Mouse (Mus musculus) cortical plate, adult 2 months (tissue): ENCODE data around the gene Rorc. TPM values are rescaled to one million over a fixed set of nuclear protein-coding genes. Genes with fewer than 3 reads are reported as not detected.

Source experiments
- H3K27ac ChIP-seq: fragments of 200-500 bp; 2 replicates; pipeline ENCODE4 v1.5.1; 2012; ENCODE audit warnings: low read length, control low read depth, inconsistent platforms; ENCODE audit not compliant: insufficient read depth
- H3K4me1 ChIP-seq: fragments of 200-500 bp; 2 replicates; pipeline ENCODE4 v1.6.1; 2011; ENCODE audit warnings: low read length; ENCODE audit not compliant: control insufficient read depth, insufficient read depth
- H3K4me3 ChIP-seq: fragments of 200-500 bp; 2 replicates; pipeline ENCODE4 v1.5.1; 2011; ENCODE audit warnings: mild to moderate bottlenecking, low read length, control low read depth; ENCODE audit not compliant: insufficient read depth
- CTCF ChIP-seq: fragments of 200-500 bp; IDR thresholded peaks from 2 replicates; pipeline ENCODE4 v1.5.1; 2011; ENCODE audit warnings: mild to moderate bottlenecking, control low read depth, low read length; ENCODE audit not compliant: insufficient read depth; ENCODE audit errors: extremely low read depth
- POLR2A ChIP-seq: fragments of 200-500 bp; IDR thresholded peaks from 2 replicates; pipeline ENCODE4 v1.6.1; 2011; ENCODE audit warnings: mild to moderate bottlenecking, low read length, control low read depth; ENCODE audit not compliant: insufficient read depth; ENCODE audit errors: extremely low read depth
- polyA plus RNA-seq: library from polyadenylated mRNA; depleted of rRNA; stranded (reverse); fragments of >200 nt; gene quantifications from 2 replicates; pipeline ENCODE4 v1.2.3, GENCODE M21; 2012

The Rorc gene
- polyA plus RNA-seq, 1 experiment, result 2.0 TPM

DNA sequence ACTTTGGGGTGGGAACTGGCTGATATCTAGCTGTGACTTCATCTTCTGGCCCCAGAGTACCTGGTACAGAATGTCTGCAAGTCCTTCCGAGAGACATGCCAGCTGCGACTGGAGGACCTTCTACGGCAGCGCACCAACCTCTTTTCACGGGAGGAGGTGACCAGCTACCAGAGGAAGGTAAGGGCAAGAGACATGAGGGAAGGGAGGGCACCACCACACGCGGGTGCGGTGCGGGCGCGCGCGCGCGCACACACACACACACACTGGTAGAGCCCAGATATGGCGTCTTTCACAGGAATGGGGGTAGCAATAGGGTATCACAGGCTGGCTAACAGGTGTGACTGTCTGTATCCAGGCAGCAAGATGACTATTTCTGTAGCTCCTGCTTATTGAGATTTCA, 16.8 kb downstream of the Rorc start:
- Histone ChIP-seq H3K4me1 (no peaks in the 10 kb centered on the region), H3K27ac (no peak overlapping the region), H3K4me3 (no peak overlapping the region)
- TF ChIP-seq POLR2A, result no peak
- TF ChIP-seq CTCF, result no peak

DNA sequence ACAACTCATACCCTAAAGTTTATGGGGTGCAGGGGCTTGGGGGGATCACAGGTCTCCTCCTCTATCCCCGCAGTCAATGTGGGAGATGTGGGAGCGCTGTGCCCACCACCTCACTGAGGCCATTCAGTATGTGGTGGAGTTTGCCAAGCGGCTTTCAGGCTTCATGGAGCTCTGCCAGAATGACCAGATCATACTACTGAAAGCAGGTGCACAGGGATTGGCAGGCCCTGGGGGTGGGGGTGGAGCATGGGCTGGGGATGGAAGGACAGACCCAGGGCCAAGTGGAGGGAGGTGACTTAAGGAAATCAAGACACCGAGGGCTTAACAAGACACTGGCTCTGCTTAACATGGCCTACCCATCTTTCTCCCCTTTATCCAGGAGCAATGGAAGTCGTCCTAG, 18.4 kb downstream of the Rorc start:
- Histone ChIP-seq H3K4me1 (no peaks in the 10 kb centered on the region), H3K4me3 (no peak overlapping the region), H3K27ac (no peak overlapping the region)
- TF ChIP-seq CTCF (no peak), POLR2A (no peak)

GRCm38 (mm10) chr3:94392128-94392527, 19.5 kb downstream of the Rorc start:
- H3K27ac ChIP-seq, result no peak overlapping the region
- no peak overlapping the region for H3K4me3 ChIP-seq
- TF ChIP-seq CTCF, result no peak
- TF ChIP-seq POLR2A, result no peak
- H3K4me1 ChIP-seq, result no peaks in the 10 kb centered on the region

DNA sequence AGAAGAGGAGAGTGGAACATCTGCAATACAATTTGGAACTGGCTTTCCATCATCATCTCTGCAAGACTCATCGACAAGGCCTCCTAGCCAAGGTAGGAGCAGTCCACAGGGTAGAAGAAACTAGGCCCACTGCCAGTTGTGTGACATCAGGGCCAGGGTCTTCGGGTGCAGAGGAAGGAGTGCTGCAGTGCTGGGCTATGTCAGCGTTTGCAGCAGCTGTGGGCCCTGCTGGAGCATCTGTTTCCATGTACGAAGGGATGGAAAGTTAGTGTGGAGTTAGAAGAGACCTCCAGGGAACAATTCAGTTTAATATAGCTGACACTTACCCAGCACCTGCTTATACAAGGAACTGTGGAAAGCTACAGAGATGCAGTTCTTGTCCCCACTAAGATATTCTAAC, 20.5 kb downstream of the Rorc start:
- Histone ChIP-seq H3K4me3 (no peak overlapping the region), H3K27ac (no peak overlapping the region), H3K4me1 (no peaks in the 10 kb centered on the region)
- TF ChIP-seq CTCF (no peak), POLR2A (no peak)

- H3K4me3 ChIP-seq, result no peak overlapping the region
- H3K27ac ChIP-seq, result no peak overlapping the region
- TF ChIP-seq CTCF (no peak), POLR2A (no peak)
- peaks cover 2% of the 10 kb centered on the region; the same call in 1 of the 2 replicates for H3K4me1 ChIP-seq
These were observed 23.7 kb downstream of the Rorc start for GRCm38 (mm10) chr3:94396336-94396735.

- H3K27ac ChIP-seq, result no peak overlapping the region
- H3K4me1 ChIP-seq, result peaks cover 2% of the 10 kb centered on the region; the same call in 1 of the 2 replicates
- H3K4me3 ChIP-seq, result no peak overlapping the region
- TF ChIP-seq CTCF (no peak), POLR2A (no peak)
These were observed 24.3 kb downstream of the Rorc start for GRCm38 (mm10) chr3:94396851-94397250.

GRCm38 (mm10) chr3:94398217-94398616, 25.6 kb downstream of the Rorc start, which contains the start of gene Lingo4:
Gene Lingo4, plus strand, starts transcription at chr3:94398517.
- TF ChIP-seq CTCF (no peak), POLR2A (no peak)
- peak within 1 kb of the TSS; percentile 10; the same call in 1 of the 2 replicates for H3K4me3 ChIP-seq
- H3K27ac ChIP-seq, result no peak within 1 kb of the TSS
- peaks cover 2% of the 10 kb centered on the region; the same call in 1 of the 2 replicates for H3K4me1 ChIP-seq

- no peak for TF ChIP-seq POLR2A
- no peak for TF ChIP-seq CTCF
- peaks cover 5% of the 10 kb centered on the region for H3K4me1 ChIP-seq
- H3K27ac ChIP-seq, result no peak overlapping the region
- peak overlapping the region; percentile 10; the same call in 1 of the 2 replicates for H3K4me3 ChIP-seq
These were observed 26.4 kb downstream of the Rorc start for GRCm38 (mm10) chr3:94398943-94399481.

- H3K27ac ChIP-seq, result no peak overlapping the region
- H3K4me3 ChIP-seq, result peak overlapping the region; percentile 10; the same call in 1 of the 2 replicates
- peaks cover 9% of the 10 kb centered on the region for H3K4me1 ChIP-seq
- TF ChIP-seq POLR2A (no peak), CTCF (no peak)
These were observed 27.2 kb downstream of the Rorc start for GRCm38 (mm10) chr3:94399663-94400310.

DNA sequence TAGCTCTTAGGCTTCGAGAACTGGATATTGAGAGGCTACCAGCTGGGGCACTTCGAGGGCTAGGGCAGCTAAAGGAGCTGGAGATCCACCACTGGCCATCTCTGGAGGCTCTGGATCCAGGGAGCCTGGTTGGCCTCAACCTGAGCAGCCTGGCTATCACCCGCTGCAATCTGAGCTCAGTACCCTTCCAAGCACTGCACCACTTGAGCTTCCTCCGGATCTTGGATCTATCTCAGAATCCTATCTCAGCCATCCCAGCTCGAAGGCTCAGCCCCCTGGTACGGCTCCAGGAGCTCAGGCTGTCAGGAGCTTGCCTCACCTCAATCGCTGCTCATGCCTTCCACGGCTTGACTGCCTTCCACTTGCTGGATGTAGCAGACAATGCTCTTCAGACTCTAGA, 29.9 kb downstream of the Rorc start:
- TF ChIP-seq CTCF, result no peak
- TF ChIP-seq POLR2A, result no peak

More for the DNA sequence above, 29.9 kb downstream of the Rorc start:
- H3K27ac ChIP-seq, result no peak overlapping the region
- H3K4me3 ChIP-seq, result no peak overlapping the region
- H3K4me1 ChIP-seq, result peaks cover 9% of the 10 kb centered on the region
